Mouse (Mus musculus) ES-E14 (cell line): ENCODE results near the gene Lrrc28. TPM values are rescaled to one million over a fixed set of nuclear protein-coding genes. Genes with fewer than 3 reads are reported as not detected.

Experiments
- DNase-seq: peaks from one replicate; pipeline ENCODE4 v3.0.0-alpha.2; 2013; ENCODE audit warnings: low read depth, low spot score
- H3K27ac ChIP-seq: 2 replicates; pipeline ENCODE4 v1.5.1; 2012; ENCODE audit warnings: low read depth, mild to moderate bottlenecking, low read length, moderate library complexity, mixed read lengths; ENCODE audit not compliant: poor library complexity, insufficient read depth, severe bottlenecking
- H3K36me3 ChIP-seq: 2 replicates; pipeline ENCODE4 v1.6.1; 2012; ENCODE audit warnings: mild to moderate bottlenecking, low read length, moderate library complexity, mixed read lengths; ENCODE audit not compliant: control insufficient read depth, poor library complexity, insufficient read depth, severe bottlenecking
- H3K4me1 ChIP-seq, 2 experiments: fragments of 150-350 bp in 1 of 2; sonication (generic) in 1 of 2; 2 replicates each; pipeline ENCODE4 v1.6.1; 2012; ENCODE audit warnings: low read length in 2 of 2, mild to moderate bottlenecking in 1 of 2, mixed read lengths in 1 of 2; ENCODE audit not compliant: control insufficient read depth in 2 of 2, insufficient read depth in 2 of 2, poor library complexity in 1 of 2
- H3K4me3 ChIP-seq, 2 experiments: fragments of 150-350 bp in 1 of 2; sonication (generic) in 1 of 2; 2 replicates each; pipeline ENCODE4 v1.5.1; 2012; ENCODE audit warnings: low read length in 2 of 2, low read depth in 1 of 2, mild to moderate bottlenecking in 1 of 2, mixed read lengths in 1 of 2; ENCODE audit not compliant: insufficient read depth in 1 of 2, poor library complexity in 1 of 2, severe bottlenecking in 1 of 2
- H3K9ac ChIP-seq: 2 replicates; pipeline ENCODE4 v1.6.1; 2012; ENCODE audit warnings: low read depth, mild to moderate bottlenecking, low read length, mixed read lengths; ENCODE audit not compliant: poor library complexity, insufficient read depth, severe bottlenecking
- H3K9me3 ChIP-seq: fragments of 150-350 bp; sonication (generic); 2 replicates; pipeline ENCODE4 v1.6.1; 2012; ENCODE audit warnings: low read depth, mild to moderate bottlenecking, low read length; ENCODE audit not compliant: control insufficient read depth, insufficient read depth
- CHD2 ChIP-seq: IDR thresholded peaks from 2 replicates; pipeline ENCODE4 v1.6.1; 2014; ENCODE audit warnings: mild to moderate bottlenecking, low read depth, low read length, inconsistent platforms
- HCFC1 ChIP-seq: IDR thresholded peaks from 2 replicates; pipeline ENCODE4 v1.6.1; 2012; ENCODE audit warnings: low read length, inconsistent platforms, borderline replicate concordance; ENCODE audit not compliant: insufficient read depth
- MAFK ChIP-seq: IDR thresholded peaks from 2 replicates; pipeline ENCODE4 v1.6.1; 2014; ENCODE audit warnings: mild to moderate bottlenecking, low read depth, low read length, inconsistent platforms; ENCODE audit not compliant: insufficient read depth
- ZC3H11A ChIP-seq: IDR thresholded peaks from 2 replicates; pipeline ENCODE4 v1.6.1; 2012; ENCODE audit warnings: low read depth, mild to moderate bottlenecking, inconsistent platforms, low read length, borderline replicate concordance
- ZNF384 ChIP-seq: IDR thresholded peaks from 2 replicates; pipeline ENCODE4 v1.6.1; 2012; ENCODE audit warnings: low read depth, low read length, inconsistent platforms
- in situ Hi-C, 2 experiments: fragments of 600-800 bp; cut with MboI; formaldehyde crosslinking; loops; one replicate each; pipeline ENCODE4 v1.15.1; 2025; ENCODE audit warnings: low sequenced_read_pairs in 2 of 2, inconsistent platforms in 1 of 2; ENCODE audit not compliant: unreplicated experiment in 2 of 2
- total RNA-seq: library from RNA; depleted of rRNA; stranded (reverse); fragments of 300-350 nt; gene quantifications from 2 replicates; pipeline ENCODE4 v1.2.3, GENCODE M21; 2012

Lrrc28 gene
- total RNA-seq, 1 experiment = 25.0 TPM

GRCm38 (mm10) chr7:67596322-67596721 is 48.7 kb downstream of the Lrrc28 start:
- Histone ChIP-seq H3K9ac (no peak overlapping the region), H3K4me1 (no peaks in the 10 kb centered on the region; a peak in 1 of 4 replicates), H3K27ac (no peak overlapping the region), H3K4me3 (no peak overlapping the region), H3K9me3 (no peaks in the 10 kb centered on the region), H3K36me3 (no peaks in the 10 kb centered on the region)
- in situ Hi-C loops = no loop called here
- no peak for DNase-seq
- TF ChIP-seq HCFC1 = no peak
- no peak for TF ChIP-seq ZNF384
- TF ChIP-seq MAFK = no peak
- no peak for TF ChIP-seq CHD2
- TF ChIP-seq ZC3H11A = no peak

- Histone ChIP-seq H3K36me3 (no peaks in the 10 kb centered on the region), H3K27ac (no peak overlapping the region), H3K4me1 (no peaks in the 10 kb centered on the region; a peak in 1 of 4 replicates), H3K4me3 (no peak overlapping the region), H3K9me3 (no peaks in the 10 kb centered on the region), H3K9ac (no peak overlapping the region)
- DNase-seq = no peak
- no peak for TF ChIP-seq ZC3H11A
- no peak for TF ChIP-seq HCFC1
- no peak for TF ChIP-seq CHD2
- no peak for TF ChIP-seq MAFK
- TF ChIP-seq ZNF384 = no peak
- in situ Hi-C loops = no loop called here
Observed at GRCm38 (mm10) chr7:67593902-67594301, 51.2 kb downstream of the Lrrc28 start.

- no peaks in the 10 kb centered on the region; a peak in 2 of 4 replicates for H3K4me1 ChIP-seq
- no peak overlapping the region for H3K9ac ChIP-seq
- H3K36me3 ChIP-seq = no peaks in the 10 kb centered on the region
- no peaks in the 10 kb centered on the region for H3K9me3 ChIP-seq
- in situ Hi-C loops = no loop called here
- no peak for DNase-seq
- TF ChIP-seq CHD2 = no peak
- TF ChIP-seq ZNF384 = no peak
- no peak for TF ChIP-seq ZC3H11A
- no peak for TF ChIP-seq HCFC1
- no peak for TF ChIP-seq MAFK
- H3K27ac ChIP-seq = no peak overlapping the region
- no peak overlapping the region for H3K4me3 ChIP-seq
Observed at GRCm38 (mm10) chr7:67592670-67593069, 52.4 kb downstream of the Lrrc28 start.

GRCm38 (mm10) chr7:67588743-67589142 is 56.3 kb downstream of the Lrrc28 start:
- Histone ChIP-seq H3K9ac (no peak overlapping the region), H3K36me3 (no peaks in the 10 kb centered on the region), H3K4me1 (peaks cover 0 to 2% of the 10 kb centered on the region in 2 experiments; a peak in 2 of 4 replicates), H3K27ac (no peak overlapping the region), H3K9me3 (no peaks in the 10 kb centered on the region), H3K4me3 (no peak overlapping the region)
- DNase-seq = no peak
- in situ Hi-C loops = no loop called here
- TF ChIP-seq CHD2 (no peak), ZNF384 (no peak), ZC3H11A (no peak), MAFK (no peak), HCFC1 (no peak)

GRCm38 (mm10) chr7:67586479-67586878 is 58.6 kb downstream of the Lrrc28 start:
- H3K4me3 ChIP-seq = no peak overlapping the region
- H3K9ac ChIP-seq = no peak overlapping the region
- H3K27ac ChIP-seq = no peak overlapping the region
- peaks cover 0 to 2% of the 10 kb centered on the region in 2 experiments; a peak in 2 of 4 replicates for H3K4me1 ChIP-seq
- H3K9me3 ChIP-seq = no peaks in the 10 kb centered on the region
- in situ Hi-C loops = no loop called here
- no peak for TF ChIP-seq HCFC1
- TF ChIP-seq MAFK = no peak
- TF ChIP-seq ZC3H11A = no peak
- no peak for TF ChIP-seq ZNF384
- TF ChIP-seq CHD2 = no peak
- no peaks in the 10 kb centered on the region for H3K36me3 ChIP-seq
- DNase-seq = no peak
